Mouse (Mus musculus) kidney, postnatal 0 days (tissue): ENCODE measurements around the gene Fam135a. TPM values are rescaled to one million over a fixed set of nuclear protein-coding genes. Genes with fewer than 3 reads are reported as not detected.
"Not testable (repeated sequence)": the region's sequence is repeated elsewhere in the genome, so short reads cannot be mapped to it uniquely, and the experiment has no call there.

Experiments used
- ATAC-seq: fragments of 200-750 bp; cut with Nextera tagmentation; replicated peaks from 2 replicates; pipeline ENCODE4 v1.8.0; 2017; ENCODE audit warnings: low read depth, moderate number of reproducible peaks, moderate TSS enrichment, moderate library complexity; ENCODE audit not compliant: low FRiP score
- DNase-seq: peaks from one replicate; pipeline ENCODE4 v3.0.0-alpha.2; 2016; ENCODE audit warnings: low spot score
- H3K27ac ChIP-seq: fragments of 300-500 bp; sonication (generic); 2 replicates; pipeline ENCODE4 v1.5.1; 2014; ENCODE audit warnings: mild to moderate bottlenecking
- H3K27me3 ChIP-seq: fragments of 300-500 bp; sonication (generic); 2 replicates; pipeline ENCODE4 v1.6.1; 2014; ENCODE audit warnings: low read length, mixed read lengths; ENCODE audit not compliant: insufficient read depth
- H3K36me3 ChIP-seq: fragments of 300-500 bp; sonication (generic); 2 replicates; pipeline ENCODE4 v1.6.1; 2014; ENCODE audit warnings: low read length, mixed read lengths; ENCODE audit not compliant: insufficient read depth
- H3K4me1 ChIP-seq: fragments of 300-500 bp; sonication (generic); replicated peaks from 2 replicates; pipeline ENCODE4 v1.6.1; 2014; ENCODE audit warnings: antibody characterized with exemption, low read length, mixed read lengths; ENCODE audit not compliant: insufficient read depth
- H3K4me2 ChIP-seq: fragments of 300-500 bp; sonication (generic); 2 replicates; pipeline ENCODE4 v1.6.1; 2014; ENCODE audit warnings: mild to moderate bottlenecking, low read length, moderate library complexity, mixed read lengths
- H3K4me3 ChIP-seq: fragments of 300-500 bp; sonication (generic); replicated peaks from 2 replicates; pipeline ENCODE4 v1.5.1; 2014; ENCODE audit warnings: low read depth, low read length
- H3K9ac ChIP-seq: fragments of 300-500 bp; sonication (generic); 2 replicates; pipeline ENCODE4 v1.6.1; 2014; ENCODE audit warnings: low read depth, low read length
- H3K9me3 ChIP-seq: fragments of 300-500 bp; sonication (generic); replicated peaks from 2 replicates; pipeline ENCODE4 v1.6.1; 2016; ENCODE audit warnings: low read length, inconsistent platforms, mixed read lengths
- CTCF ChIP-seq: IDR thresholded peaks from 2 replicates; pipeline ENCODE4 v1.5.1; 2016; ENCODE audit warnings: antibody characterized with exemption, low read depth, mild to moderate bottlenecking, moderate library complexity
- WGBS: fragments of 180-500 bp; shearing (Covaris S2); extraction: QIAGEN DNeasy Blood & Tissue Kit; methylation state at CpG from one replicate; pipeline ENCODE4 v1.1.7; 2014; 5-methylcytosine and 5-hydroxymethylcytosine counted together
- polyA plus RNA-seq: library from polyadenylated mRNA; unstranded; fragments of >200 nt; fragmentation: Nextera tagmentation; extraction: Ambion mirVana; gene quantifications from 2 replicates; pipeline ENCODE4 v1.2.1, GENCODE M21; 2015

Gene Fam135a
- polyA plus RNA-seq, 1 experiment from 2014 or later: 21.8 TPM

DNA sequence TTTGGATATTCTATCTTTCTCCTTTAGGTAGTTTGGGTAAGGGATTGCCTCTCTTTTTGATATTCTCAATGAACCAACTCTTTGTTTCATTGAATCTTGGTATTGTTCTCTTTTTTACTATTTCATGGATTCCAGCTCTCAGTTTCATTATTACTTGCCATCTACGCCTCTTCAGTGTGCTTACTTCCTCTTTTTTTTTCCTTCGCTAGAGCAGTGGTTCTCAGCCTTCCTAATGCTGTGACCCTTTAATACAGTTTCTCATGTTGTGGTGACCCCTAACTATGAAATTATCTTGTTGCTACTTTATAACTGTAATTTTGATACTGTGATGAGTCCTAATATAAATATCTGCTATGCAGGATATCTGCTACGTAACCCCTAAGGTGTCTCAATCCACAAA is 117.0 kb downstream of the Fam135a start:
- Histone ChIP-seq H3K4me2 (no peak overlapping the region), H3K4me1 (no peaks in the 10 kb centered on the region), H3K9me3 (no peaks in the 10 kb centered on the region), H3K27ac (no peak overlapping the region), H3K4me3 (no peak overlapping the region), H3K27me3 (no peaks in the 10 kb centered on the region), H3K36me3 (no peaks in the 10 kb centered on the region), H3K9ac (no peak overlapping the region)
- 92% methylated on average over 3 of the region's 3 CpGs for WGBS
- ATAC-seq: no peak
- no peak for DNase-seq
- no peak for TF ChIP-seq CTCF

- no peaks in the 10 kb centered on the region for H3K27me3 ChIP-seq
- H3K9ac ChIP-seq: no peak overlapping the region
- H3K36me3 ChIP-seq: no peaks in the 10 kb centered on the region
- no peak overlapping the region for H3K4me2 ChIP-seq
- no peak overlapping the region for H3K27ac ChIP-seq
- H3K4me1 ChIP-seq: no peaks in the 10 kb centered on the region
- no peaks in the 10 kb centered on the region for H3K9me3 ChIP-seq
- no peak overlapping the region for H3K4me3 ChIP-seq
- DNase-seq (no peak), ATAC-seq (no peak)
- 79% methylated on average over 6 of the region's 6 CpGs for WGBS
- no peak for TF ChIP-seq CTCF
These were observed 121.9 kb downstream of the Fam135a start for GRCm38 (mm10) chr1:23978281-23978680.

- not testable (repeated sequence) for H3K36me3 ChIP-seq, H3K4me2 ChIP-seq, DNase-seq, ATAC-seq, H3K4me1 ChIP-seq, H3K27me3 ChIP-seq, H3K9me3 ChIP-seq, H3K9ac ChIP-seq, H3K4me3 ChIP-seq, H3K27ac ChIP-seq
- WGBS: 88% methylated on average over 3 of the region's 4 CpGs
These were observed 129.0 kb downstream of the Fam135a start for GRCm38 (mm10) chr1:23971159-23971558.

- Histone ChIP-seq H3K27ac (no peak overlapping the region), H3K9ac (no peak overlapping the region), H3K36me3 (no peaks in the 10 kb centered on the region), H3K27me3 (no peaks in the 10 kb centered on the region), H3K9me3 (no peaks in the 10 kb centered on the region), H3K4me3 (no peak overlapping the region), H3K4me1 (no peaks in the 10 kb centered on the region), H3K4me2 (no peak overlapping the region)
- ATAC-seq (no peak), DNase-seq (no peak)
- 79% methylated on average over 9 of the region's 9 CpGs for WGBS
- TF ChIP-seq CTCF: no peak
These were observed 132.0 kb downstream of the Fam135a start for GRCm38 (mm10) chr1:23968027-23968725.

- Histone ChIP-seq H3K4me2 (no peak overlapping the region), H3K9ac (no peak overlapping the region), H3K4me3 (no peak overlapping the region), H3K36me3 (no peaks in the 10 kb centered on the region), H3K27ac (no peak overlapping the region), H3K4me1 (no peaks in the 10 kb centered on the region), H3K27me3 (no peaks in the 10 kb centered on the region), H3K9me3 (no peaks in the 10 kb centered on the region)
- no peak for DNase-seq
- no peak for TF ChIP-seq CTCF
- no peak for ATAC-seq
- 68% methylated on average over 1 of the region's 1 CpGs for WGBS
These were observed 133.9 kb downstream of the Fam135a start for GRCm38 (mm10) chr1:23966226-23966625.

Other genes with a start within 250 kb of the Fam135a start
- gene Smap1, start 178.0 kb downstream of the Fam135a start, polyA plus RNA-seq: 50.4 and 53.1 TPM in 2 replicates
- gene Sdhaf4, start 94.7 kb downstream of the Fam135a start, polyA plus RNA-seq: 115 and 134 TPM in 2 replicates
- gene Col9a1, start 77.3 kb upstream of the Fam135a start, polyA plus RNA-seq: 5.5 and 6.3 TPM in 2 replicates